ENCODE assay signal across 8 mouse cellular contexts in genomic region chr12:100724606-100725457, GRCm38 (mm10). TPM values are rescaled to one million over a fixed set of nuclear protein-coding genes. Genes with fewer than 3 reads are reported as not detected.
A peak's percentile ranks its signal among the peaks of the same experiment; 100 is the strongest.
DNase-seq lines count a peak whose midpoint lies in the region; ATAC-seq lines count a peak whose summit lies in the region.

No protein-coding gene starts in this region.

- ATAC-seq in hindbrain, embryonic 12.5 days (ENCODE audit: low FRiP score): peak; percentile 100

- no peaks in the 10 kb centered on the region for H3K9me3 ChIP-seq in hindbrain, embryonic 12.5 days (replicated peaks)

- no peaks in the 10 kb centered on the region for H3K27me3 ChIP-seq in hindbrain, embryonic 12.5 days

- H3K36me3 ChIP-seq in hindbrain, embryonic 12.5 days: no peaks in the 10 kb centered on the region

- peaks cover 5% of the 10 kb centered on the region for H3K4me1 ChIP-seq in hindbrain, embryonic 12.5 days

- peak; percentile 100 for DNase-seq in NIH3T3 (ENCODE audit: low read depth)
- DNase-seq in cerebellum, postnatal 10 days: peak; percentile 99 to 100
- peak; percentile 99 for DNase-seq in frontal cortex, postnatal 10 days (ENCODE audit: low spot score in 2 of 2)
- DNase-seq in layer of hippocampus, postnatal 14 days (ENCODE audit: low spot score in 2 of 2): peak; percentile 98 to 100
- peak; percentile 99 for DNase-seq in lung, postnatal 14 days
- DNase-seq in retina, adult 2 months (ENCODE audit: low read depth, low spot score): peak; percentile 99
- peak; percentile 99 to 100 for DNase-seq in thymus, postnatal 36 days

- under 1% methylated on average over 85 of the region's 85 CpGs for WGBS in hindbrain, embryonic 12.5 days

- H3K27ac ChIP-seq in hindbrain, embryonic 12.5 days: peak overlapping the region; percentile 93

- H3K4me2 ChIP-seq in hindbrain, embryonic 12.5 days (replicated peaks): peak overlapping the region; percentile 89

- peak overlapping the region; percentile 70 for H3K4me3 ChIP-seq in hindbrain, embryonic 12.5 days

- H3K9ac ChIP-seq in hindbrain, embryonic 12.5 days: peak overlapping the region; percentile 75

RNA-seq across cellular contexts. Expression of gene Rps6ka5, which starts 2.0 kb away (rescaled TPM):
- 6.5 and 7.0 TPM in 2 replicates for polyA plus RNA-seq in hindbrain, embryonic 12.5 days (2016; fragmentation: Nextera tagmentation; extraction: Ambion mirVana)
- 10 to 100 TPM; 17.1 to 17.6 TPM for total RNA-seq in layer of hippocampus, postnatal 14 days (2021)

RNA-seq across cellular contexts. Expression of gene Dglucy, which starts 54.0 kb away (rescaled TPM):
- 2.0 and 2.8 TPM in 2 replicates for polyA plus RNA-seq in hindbrain, embryonic 12.5 days (2016; fragmentation: Nextera tagmentation; extraction: Ambion mirVana)
- total RNA-seq in layer of hippocampus, postnatal 14 days (2021): 1 to 10 TPM; 5.1 to 6.7 TPM

Comparison
In these comparisons a context has a peak if more than half of its experiments do, and no peak if none do; other contexts are left out.
1. Peak in every context shown above with its lines: DNase-seq, ATAC-seq, H3K4me3 ChIP-seq and H3K27ac ChIP-seq.